Mouse (Mus musculus): ENCODE results near the gene Fam20c. TPM values are rescaled to one million over a fixed set of nuclear protein-coding genes. Genes with fewer than 3 reads are reported as not detected.

Gene Fam20c
- polyA plus RNA-seq, 1 experiment from 2014 or later, result 8.7 TPM

GRCm38 (mm10) chr5:138757135-138757534, 2.8 kb downstream of the Fam20c start:
- Histone ChIP-seq H3K27me3 (ENCODE audit: control insufficient read depth, insufficient read depth, low read length) (peaks cover 34% of the 10 kb centered on the region), H3K9ac (ENCODE audit: low read length) (no peak overlapping the region), H3K27ac (replicated peaks in 1 of 2; ENCODE audit: control insufficient read depth in 1 of 2, insufficient read depth in 1 of 2, low read depth in 2 of 2, low read length in 2 of 2) (no peak overlapping the region), H3K4me2 (ENCODE audit: low read length) (no peak overlapping the region), H3K4me1 (ENCODE audit: control insufficient read depth in 2 of 2, insufficient read depth in 2 of 2, low read length in 2 of 2) (peaks cover 18 to 25% of the 10 kb centered on the region in 2 experiments), H3K36me3 (ENCODE audit: control insufficient read depth, insufficient read depth, low read length) (peaks cover 11% of the 10 kb centered on the region; the same call in 1 of the 2 replicates), H3K4me3 (ENCODE audit: control insufficient read depth in 1 of 2, insufficient read depth in 1 of 2, low read depth in 1 of 2, low read length in 2 of 2) (no peak overlapping the region), H3K9me3 (ENCODE audit: control insufficient read depth, low read length) (no peaks in the 10 kb centered on the region)
- no peak for ATAC-seq (ENCODE audit: insufficient number of reproducible peaks, insufficient read depth, low FRiP score, low read depth)
- 86% methylated on average over 6 of the region's 6 CpGs for WGBS

GRCm38 (mm10) chr5:138757616-138758015, 3.3 kb downstream of the Fam20c start:
- Histone ChIP-seq H3K27ac (replicated peaks in 1 of 2; ENCODE audit: control insufficient read depth in 1 of 2, insufficient read depth in 1 of 2, low read depth in 2 of 2, low read length in 2 of 2) (no peak overlapping the region), H3K27me3 (ENCODE audit: control insufficient read depth, insufficient read depth, low read length) (peaks cover 34% of the 10 kb centered on the region), H3K4me2 (ENCODE audit: low read length) (no peak overlapping the region), H3K9me3 (ENCODE audit: control insufficient read depth, low read length) (no peaks in the 10 kb centered on the region), H3K4me3 (ENCODE audit: control insufficient read depth in 1 of 2, insufficient read depth in 1 of 2, low read depth in 1 of 2, low read length in 2 of 2) (no peak overlapping the region), H3K4me1 (ENCODE audit: control insufficient read depth in 2 of 2, insufficient read depth in 2 of 2, low read length in 2 of 2) (peaks cover 20 to 27% of the 10 kb centered on the region in 2 experiments), H3K36me3 (ENCODE audit: control insufficient read depth, insufficient read depth, low read length) (peaks cover 11% of the 10 kb centered on the region; the same call in 1 of the 2 replicates), H3K9ac (ENCODE audit: low read length) (no peak overlapping the region)
- 93% methylated on average over 12 of the region's 12 CpGs for WGBS
- ATAC-seq (ENCODE audit: insufficient number of reproducible peaks, insufficient read depth, low FRiP score, low read depth), result no peak

GRCm38 (mm10) chr5:138758533-138758932, 4.2 kb downstream of the Fam20c start:
- Histone ChIP-seq H3K9me3 (ENCODE audit: control insufficient read depth, low read length) (no peaks in the 10 kb centered on the region), H3K27me3 (ENCODE audit: control insufficient read depth, insufficient read depth, low read length) (peaks cover 28% of the 10 kb centered on the region), H3K9ac (ENCODE audit: low read length) (no peak overlapping the region), H3K36me3 (ENCODE audit: control insufficient read depth, insufficient read depth, low read length) (peaks cover 11% of the 10 kb centered on the region; the same call in 1 of the 2 replicates), H3K4me1 (ENCODE audit: control insufficient read depth in 2 of 2, insufficient read depth in 2 of 2, low read length in 2 of 2) (peaks cover 20 to 24% of the 10 kb centered on the region in 2 experiments), H3K27ac (replicated peaks in 1 of 2; ENCODE audit: control insufficient read depth in 1 of 2, insufficient read depth in 1 of 2, low read depth in 2 of 2, low read length in 2 of 2) (no peak overlapping the region), H3K4me3 (ENCODE audit: control insufficient read depth in 1 of 2, insufficient read depth in 1 of 2, low read depth in 1 of 2, low read length in 2 of 2) (no peak overlapping the region), H3K4me2 (ENCODE audit: low read length) (no peak overlapping the region)
- ATAC-seq (ENCODE audit: insufficient number of reproducible peaks, insufficient read depth, low FRiP score, low read depth), result no peak
- 78% methylated on average over 3 of the region's 3 CpGs for WGBS

- 63% methylated on average over 5 of the region's 5 CpGs for WGBS
- Histone ChIP-seq H3K4me2 (ENCODE audit: low read length) (no peak overlapping the region), H3K9ac (ENCODE audit: low read length) (no peak overlapping the region), H3K36me3 (ENCODE audit: control insufficient read depth, insufficient read depth, low read length) (peaks cover 16% of the 10 kb centered on the region), H3K27ac (replicated peaks in 1 of 2; ENCODE audit: control insufficient read depth in 1 of 2, insufficient read depth in 1 of 2, low read depth in 2 of 2, low read length in 2 of 2) (no peak overlapping the region), H3K27me3 (ENCODE audit: control insufficient read depth, insufficient read depth, low read length) (peaks cover 14% of the 10 kb centered on the region), H3K9me3 (ENCODE audit: control insufficient read depth, low read length) (no peaks in the 10 kb centered on the region), H3K4me3 (ENCODE audit: control insufficient read depth in 1 of 2, insufficient read depth in 1 of 2, low read depth in 1 of 2, low read length in 2 of 2) (no peak overlapping the region), H3K4me1 (ENCODE audit: control insufficient read depth in 2 of 2, insufficient read depth in 2 of 2, low read length in 2 of 2) (peaks cover 6 to 8% of the 10 kb centered on the region in 2 experiments; a peak in 2 of 4 replicates)
- no peak for ATAC-seq (ENCODE audit: insufficient number of reproducible peaks, insufficient read depth, low FRiP score, low read depth)
Observed at GRCm38 (mm10) chr5:138761836-138762334, 7.6 kb downstream of the Fam20c start.

GRCm38 (mm10) chr5:138762361-138762760, 8.0 kb downstream of the Fam20c start:
- Histone ChIP-seq H3K4me2 (ENCODE audit: low read length) (no peak overlapping the region), H3K4me1 (ENCODE audit: control insufficient read depth in 2 of 2, insufficient read depth in 2 of 2, low read length in 2 of 2) (peaks cover 6 to 8% of the 10 kb centered on the region in 2 experiments; a peak in 2 of 4 replicates), H3K27ac (replicated peaks in 1 of 2; ENCODE audit: control insufficient read depth in 1 of 2, insufficient read depth in 1 of 2, low read depth in 2 of 2, low read length in 2 of 2) (no peak overlapping the region), H3K4me3 (ENCODE audit: control insufficient read depth in 1 of 2, insufficient read depth in 1 of 2, low read depth in 1 of 2, low read length in 2 of 2) (no peak overlapping the region), H3K9ac (ENCODE audit: low read length) (no peak overlapping the region), H3K36me3 (ENCODE audit: control insufficient read depth, insufficient read depth, low read length) (peaks cover 19% of the 10 kb centered on the region), H3K9me3 (ENCODE audit: control insufficient read depth, low read length) (no peaks in the 10 kb centered on the region), H3K27me3 (ENCODE audit: control insufficient read depth, insufficient read depth, low read length) (peaks cover 9% of the 10 kb centered on the region)
- no peak for ATAC-seq (ENCODE audit: insufficient number of reproducible peaks, insufficient read depth, low FRiP score, low read depth)
- WGBS, result 53% methylated on average over 4 of the region's 4 CpGs

GRCm38 (mm10) chr5:138764601-138765000, 10.3 kb downstream of the Fam20c start:
- 77% methylated on average over 8 of the region's 8 CpGs for WGBS

GRCm38 (mm10) chr5:138767650-138768049, 13.3 kb downstream of the Fam20c start:
- no peak for ATAC-seq (ENCODE audit: insufficient number of reproducible peaks, insufficient read depth, low FRiP score, low read depth)
- 84% methylated on average over 11 of the region's 11 CpGs for WGBS
- peaks cover 8% of the 10 kb centered on the region; the same call in 1 of the 2 replicates for H3K36me3 ChIP-seq (ENCODE audit: control insufficient read depth, insufficient read depth, low read length)
- H3K9me3 ChIP-seq (ENCODE audit: control insufficient read depth, low read length), result no peaks in the 10 kb centered on the region
- H3K27me3 ChIP-seq (ENCODE audit: control insufficient read depth, insufficient read depth, low read length), result no peaks in the 10 kb centered on the region
- no peak overlapping the region for H3K4me2 ChIP-seq (ENCODE audit: low read length)
- no peaks in the 10 kb centered on the region for H3K4me1 ChIP-seq (ENCODE audit: control insufficient read depth in 2 of 2, insufficient read depth in 2 of 2, low read length in 2 of 2)
- no peak overlapping the region for H3K4me3 ChIP-seq (ENCODE audit: control insufficient read depth in 1 of 2, insufficient read depth in 1 of 2, low read depth in 1 of 2, low read length in 2 of 2)
- no peak overlapping the region for H3K27ac ChIP-seq (replicated peaks in 1 of 2; ENCODE audit: control insufficient read depth in 1 of 2, insufficient read depth in 1 of 2, low read depth in 2 of 2, low read length in 2 of 2)
- no peak overlapping the region for H3K9ac ChIP-seq (ENCODE audit: low read length)

More at GRCm38 (mm10) chr5:138764601-138765000, 10.3 kb downstream of the Fam20c start:
- Histone ChIP-seq H3K36me3 (ENCODE audit: control insufficient read depth, insufficient read depth, low read length) (peaks cover 11% of the 10 kb centered on the region; the same call in 1 of the 2 replicates), H3K27ac (replicated peaks in 1 of 2; ENCODE audit: control insufficient read depth in 1 of 2, insufficient read depth in 1 of 2, low read depth in 2 of 2, low read length in 2 of 2) (no peak overlapping the region), H3K27me3 (ENCODE audit: control insufficient read depth, insufficient read depth, low read length) (no peaks in the 10 kb centered on the region), H3K4me2 (ENCODE audit: low read length) (no peak overlapping the region), H3K4me1 (ENCODE audit: control insufficient read depth in 2 of 2, insufficient read depth in 2 of 2, low read length in 2 of 2) (peaks cover 6 to 8% of the 10 kb centered on the region in 2 experiments; a peak in 2 of 4 replicates), H3K9me3 (ENCODE audit: control insufficient read depth, low read length) (no peaks in the 10 kb centered on the region), H3K9ac (ENCODE audit: low read length) (no peak overlapping the region), H3K4me3 (ENCODE audit: control insufficient read depth in 1 of 2, insufficient read depth in 1 of 2, low read depth in 1 of 2, low read length in 2 of 2) (no peak overlapping the region)
- no peak for ATAC-seq (ENCODE audit: insufficient number of reproducible peaks, insufficient read depth, low FRiP score, low read depth)

- WGBS, result 71% methylated on average over 2 of the region's 2 CpGs
- ATAC-seq (ENCODE audit: insufficient number of reproducible peaks, insufficient read depth, low FRiP score, low read depth), result no peak
- no peaks in the 10 kb centered on the region for H3K27me3 ChIP-seq (ENCODE audit: control insufficient read depth, insufficient read depth, low read length)
Observed at GRCm38 (mm10) chr5:138768704-138769103, 14.4 kb downstream of the Fam20c start.

More at GRCm38 (mm10) chr5:138768704-138769103, 14.4 kb downstream of the Fam20c start:
- H3K9ac ChIP-seq (ENCODE audit: low read length), result no peak overlapping the region
- no peaks in the 10 kb centered on the region for H3K9me3 ChIP-seq (ENCODE audit: control insufficient read depth, low read length)
- no peak overlapping the region for H3K27ac ChIP-seq (replicated peaks in 1 of 2; ENCODE audit: control insufficient read depth in 1 of 2, insufficient read depth in 1 of 2, low read depth in 2 of 2, low read length in 2 of 2)
- no peaks in the 10 kb centered on the region for H3K4me1 ChIP-seq (ENCODE audit: control insufficient read depth in 2 of 2, insufficient read depth in 2 of 2, low read length in 2 of 2)
- peaks cover 8% of the 10 kb centered on the region; the same call in 1 of the 2 replicates for H3K36me3 ChIP-seq (ENCODE audit: control insufficient read depth, insufficient read depth, low read length)
- H3K4me3 ChIP-seq (ENCODE audit: control insufficient read depth in 1 of 2, insufficient read depth in 1 of 2, low read depth in 1 of 2, low read length in 2 of 2), result no peak overlapping the region
- H3K4me2 ChIP-seq (ENCODE audit: low read length), result no peak overlapping the region
